Mouse (Mus musculus) mouse trophoblast stem cell (cell line): ENCODE data around the gene Galnt16.

Source experiments
- in situ Hi-C, 2 experiments: fragments of 300-500 bp; cut with MseI, MboI; formaldehyde crosslinking; loops; 2 replicates in 1 of 2; 3 replicates in 1 of 2; pipeline ENCODE4 v1.15.1; 2025

Galnt16 gene

DNA sequence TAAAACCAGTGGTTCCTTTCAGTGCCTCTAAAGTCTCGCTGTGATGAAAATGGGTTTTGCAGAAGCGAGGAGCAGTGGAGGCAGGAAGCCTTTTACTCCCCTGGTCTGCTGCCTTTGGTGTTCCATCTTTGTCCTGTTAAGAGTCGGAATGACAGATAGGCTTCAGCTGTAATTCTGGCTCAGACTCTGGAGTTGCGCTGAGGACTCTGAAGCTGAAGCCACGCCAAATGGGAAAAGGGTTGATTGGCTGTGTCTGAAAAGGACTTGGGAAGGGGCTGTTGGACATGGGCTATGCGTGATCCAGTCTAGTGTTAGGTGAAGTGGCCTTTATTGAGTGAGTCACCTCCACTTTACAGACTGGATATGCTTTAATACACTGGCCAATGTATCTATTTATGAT is 12.6 kb downstream of the Galnt16 start:
- in situ Hi-C loops, result no loop called here

GRCm38 (mm10) chr12:80531585-80531984 is 13.5 kb downstream of the Galnt16 start:
- in situ Hi-C loops, result no loop called here

- in situ Hi-C loops, result no loop called here
Observed at GRCm38 (mm10) chr12:80533876-80534275, 15.8 kb downstream of the Galnt16 start.

GRCm38 (mm10) chr12:80537313-80537712 is 19.2 kb downstream of the Galnt16 start:
- in situ Hi-C loops, result no loop called here

DNA sequence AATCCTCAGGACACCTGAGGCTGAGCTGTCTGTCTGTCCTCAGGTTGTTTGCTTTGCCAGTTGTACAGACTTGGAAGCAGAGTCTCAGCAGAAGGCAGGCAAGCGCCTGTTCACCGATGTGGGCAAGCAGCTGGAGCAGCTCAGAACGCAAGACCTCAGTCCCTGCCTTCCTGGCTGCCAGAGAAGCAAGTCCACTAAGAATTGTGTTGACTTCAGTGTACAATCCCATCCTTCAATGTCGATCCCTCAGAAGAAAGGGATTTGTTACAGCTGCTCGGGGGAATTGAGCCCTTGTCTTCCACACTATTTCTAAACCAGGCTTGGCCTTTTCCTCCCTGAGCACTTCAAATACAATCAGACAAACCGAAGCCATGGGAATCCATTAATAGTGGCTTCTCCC is 20.2 kb downstream of the Galnt16 start:
- in situ Hi-C loops, result no loop called here

DNA sequence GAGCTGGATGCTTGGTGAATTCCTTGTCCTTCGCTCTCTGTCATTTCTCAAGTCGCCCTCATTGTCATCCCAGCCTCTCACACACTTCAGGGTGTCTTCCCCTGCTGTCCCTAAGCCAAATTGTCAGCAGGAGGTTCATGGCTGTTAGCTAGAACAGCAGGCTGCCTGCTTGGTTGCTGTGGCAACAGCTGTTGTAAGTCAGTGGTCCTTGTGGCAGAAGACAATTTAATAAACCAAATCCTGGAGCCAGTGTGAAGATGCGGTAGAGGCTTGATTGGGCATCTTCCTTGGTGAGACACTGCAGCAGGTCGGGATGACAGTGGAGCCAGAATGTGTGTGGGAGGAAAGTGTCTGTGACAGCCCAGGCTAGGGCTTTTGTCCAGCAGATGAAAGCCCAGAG is 27.2 kb downstream of the Galnt16 start:
- in situ Hi-C loops, result no loop called here

DNA sequence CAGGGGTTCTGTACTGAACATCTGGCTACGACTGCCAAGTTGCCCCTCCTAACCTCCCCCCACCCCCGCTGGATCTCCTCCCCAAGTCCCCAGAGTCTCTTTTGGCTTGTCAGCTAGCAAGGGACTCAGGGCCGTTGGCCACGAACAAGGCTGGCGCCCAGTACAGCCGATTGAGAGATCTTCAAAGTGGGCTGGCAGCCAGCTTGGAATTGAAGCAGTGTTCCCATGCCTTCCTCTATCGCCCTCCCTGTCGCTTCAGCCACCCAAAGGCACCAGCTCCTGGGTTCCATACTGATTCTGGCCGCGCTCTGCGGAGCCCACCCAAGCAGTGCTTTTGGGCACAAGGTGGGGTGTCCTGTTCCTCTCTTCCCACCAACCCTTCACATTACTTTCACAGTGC is 31.6 kb downstream of the Galnt16 start:
- in situ Hi-C loops, result no loop called here

DNA sequence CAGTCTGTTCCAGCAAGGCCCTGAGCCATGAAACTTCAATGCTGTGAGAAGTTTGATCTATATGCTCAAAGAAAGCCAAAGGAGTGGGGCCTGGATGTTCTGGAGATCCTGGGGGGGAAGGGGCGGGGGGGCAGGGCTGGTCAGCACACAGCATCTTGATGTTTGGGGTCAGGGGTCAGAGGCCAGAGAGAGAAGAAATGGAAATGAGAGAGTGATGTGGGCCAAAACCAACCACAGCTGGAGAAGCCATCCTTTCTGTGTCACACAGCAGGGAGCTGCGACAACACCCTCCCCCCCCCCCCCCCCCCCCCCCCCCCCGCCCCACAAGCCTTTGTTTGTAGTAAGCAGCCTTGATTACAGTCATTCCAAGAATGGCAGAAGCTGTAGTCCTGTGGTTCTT is 35.1 kb downstream of the Galnt16 start:
- in situ Hi-C loops, result no loop called here

DNA sequence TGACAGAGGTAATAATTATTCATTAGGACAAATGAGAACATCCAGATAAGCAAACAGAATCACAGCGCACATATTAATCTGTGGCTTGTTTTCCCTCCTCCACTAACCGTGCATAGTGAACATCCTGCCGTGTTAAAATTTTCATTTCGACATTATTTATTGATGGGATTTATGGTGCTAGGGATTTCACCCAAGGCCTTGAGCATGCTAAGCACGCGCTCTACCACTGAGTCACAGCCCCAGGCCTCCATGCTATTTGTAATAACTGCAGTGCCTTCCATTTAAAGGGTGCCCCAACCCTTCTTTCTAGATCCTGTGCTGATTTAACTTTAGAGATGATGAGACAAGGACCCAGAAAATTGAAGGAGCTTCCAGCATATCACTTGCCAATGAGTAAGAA is 36.2 kb downstream of the Galnt16 start:
- in situ Hi-C loops, result no loop called here

GRCm38 (mm10) chr12:80561904-80562303 is 43.8 kb downstream of the Galnt16 start:
- in situ Hi-C loops, result no loop called here

DNA sequence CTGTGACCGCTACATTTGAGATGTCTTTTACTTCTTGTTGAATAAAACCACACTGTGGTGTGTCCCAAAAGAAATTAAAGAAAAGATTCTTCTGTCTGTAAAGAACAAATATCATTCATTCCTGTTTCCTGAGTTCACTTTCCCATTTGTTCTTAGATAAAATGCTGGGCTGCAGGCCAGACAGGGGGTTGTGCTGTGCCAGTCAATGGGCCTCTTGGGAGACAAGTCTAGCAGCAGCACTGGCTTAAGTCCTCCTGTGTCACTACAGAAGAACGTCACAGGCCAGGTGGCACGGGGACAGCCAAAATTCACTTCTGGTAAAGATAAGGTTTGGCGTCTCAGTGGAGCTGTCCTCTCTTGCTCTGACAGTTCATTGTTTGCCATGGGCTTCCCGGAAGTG is 44.7 kb downstream of the Galnt16 start:
- in situ Hi-C loops, result no loop called here

DNA sequence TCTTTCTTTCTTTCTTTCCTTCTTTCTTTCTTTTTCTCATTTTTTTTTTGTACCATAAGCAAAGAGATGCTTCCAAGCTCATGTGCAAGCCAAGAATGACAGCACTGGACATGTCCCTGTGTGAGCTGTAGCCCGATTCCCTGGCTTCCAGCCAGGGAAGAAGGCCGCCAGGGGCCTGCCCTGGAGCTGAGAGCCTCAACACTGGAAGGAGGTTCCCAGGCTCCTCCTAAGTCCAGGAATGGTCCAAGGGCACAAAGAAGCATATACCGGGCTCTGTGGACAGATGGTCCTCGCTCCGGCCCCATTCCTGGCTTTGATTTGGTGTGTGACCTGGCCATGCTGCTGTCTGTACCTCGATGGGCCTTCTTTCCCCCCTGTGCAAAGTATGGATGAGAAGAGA is 46.9 kb downstream of the Galnt16 start:
- in situ Hi-C loops, result no loop called here

DNA sequence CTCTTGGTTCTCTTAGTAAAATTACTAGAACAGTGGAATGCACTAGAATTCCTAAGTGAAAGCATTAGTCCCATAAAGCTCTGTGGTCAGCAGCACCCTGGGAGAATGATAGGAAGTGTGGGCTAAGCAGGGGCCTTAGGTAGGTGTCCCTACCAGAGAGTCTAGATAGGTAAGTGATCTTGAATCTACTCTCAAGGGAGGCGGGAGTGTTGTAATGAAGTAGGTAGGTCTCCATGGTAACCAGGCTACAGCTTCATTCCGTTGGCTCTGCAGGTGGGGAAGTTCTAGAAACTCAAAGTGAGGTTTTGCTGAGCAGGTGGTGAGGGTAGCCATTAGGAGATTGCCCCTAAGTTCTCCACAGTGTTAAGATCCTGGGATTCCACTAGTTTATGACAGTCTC is 47.7 kb downstream of the Galnt16 start:
- in situ Hi-C loops, result no loop called here

DNA sequence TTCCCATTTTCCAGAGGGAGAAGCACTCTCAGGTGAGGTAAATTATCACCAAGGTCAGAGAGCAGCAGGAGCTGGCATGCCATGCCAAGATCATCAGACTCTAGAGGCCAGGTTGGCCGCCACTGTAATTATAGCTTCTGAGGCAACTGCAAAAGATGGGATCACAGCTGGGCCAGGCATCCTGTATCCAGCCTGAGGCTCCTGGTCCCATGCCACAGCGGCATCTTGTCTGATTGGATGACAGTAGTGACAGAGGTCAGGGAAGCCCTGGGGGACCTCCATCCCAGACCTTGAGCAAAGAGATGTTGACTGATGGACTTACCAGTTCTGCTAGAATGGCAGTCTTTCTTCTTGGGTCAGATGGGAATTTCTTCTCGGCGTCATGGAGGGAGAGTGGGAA is 48.4 kb downstream of the Galnt16 start:
- in situ Hi-C loops, result no loop called here

DNA sequence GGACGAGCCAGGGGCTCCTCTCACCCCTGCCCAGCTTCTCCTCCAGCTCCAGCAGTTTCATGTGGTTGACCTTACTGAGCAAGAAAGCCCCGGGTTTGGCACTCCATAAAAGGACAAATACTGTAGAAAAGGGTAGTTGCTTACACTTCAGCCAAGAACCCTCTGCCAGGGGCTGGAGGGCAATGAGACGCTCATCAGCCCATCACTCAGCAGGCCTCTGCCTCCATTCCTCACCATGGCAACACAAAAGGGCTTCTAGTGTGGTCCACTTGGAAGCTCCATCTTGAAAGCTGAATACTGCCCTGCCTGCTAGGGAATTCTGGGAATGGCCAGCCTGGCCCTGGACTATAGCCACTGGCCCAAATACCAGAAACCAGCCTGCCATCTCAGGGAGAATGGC is 49.3 kb downstream of the Galnt16 start:
- in situ Hi-C loops, result no loop called here

GRCm38 (mm10) chr12:80569561-80569960 is 51.5 kb downstream of the Galnt16 start:
- in situ Hi-C loops, result no loop called here

GRCm38 (mm10) chr12:80574318-80574717 is 56.2 kb downstream of the Galnt16 start:
- in situ Hi-C loops, result no loop called here

GRCm38 (mm10) chr12:80574825-80575371 is 56.8 kb downstream of the Galnt16 start:
- in situ Hi-C loops, result no loop called here

DNA sequence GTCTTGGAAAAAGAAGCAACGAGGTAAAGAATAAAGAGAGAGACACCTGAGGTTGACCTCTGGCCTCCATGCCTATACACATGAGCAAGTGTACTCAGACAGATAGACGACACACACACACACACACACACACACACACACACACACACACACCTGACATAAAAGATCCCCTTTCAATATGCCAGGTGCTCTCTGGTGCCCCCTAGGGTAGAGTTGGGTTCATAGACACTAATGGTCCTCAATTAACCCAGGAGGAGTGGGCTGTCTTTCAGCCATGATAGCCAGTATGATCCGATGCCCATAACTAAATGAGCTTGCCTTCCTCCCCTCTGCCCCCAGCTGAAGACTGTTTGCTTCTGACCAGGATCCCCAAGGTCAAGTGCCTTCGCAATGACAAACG is 59.0 kb downstream of the Galnt16 start:
- in situ Hi-C loops, result no loop called here

- in situ Hi-C loops, result no loop called here
Observed at GRCm38 (mm10) chr12:80581357-80581756, 63.3 kb downstream of the Galnt16 start.

DNA sequence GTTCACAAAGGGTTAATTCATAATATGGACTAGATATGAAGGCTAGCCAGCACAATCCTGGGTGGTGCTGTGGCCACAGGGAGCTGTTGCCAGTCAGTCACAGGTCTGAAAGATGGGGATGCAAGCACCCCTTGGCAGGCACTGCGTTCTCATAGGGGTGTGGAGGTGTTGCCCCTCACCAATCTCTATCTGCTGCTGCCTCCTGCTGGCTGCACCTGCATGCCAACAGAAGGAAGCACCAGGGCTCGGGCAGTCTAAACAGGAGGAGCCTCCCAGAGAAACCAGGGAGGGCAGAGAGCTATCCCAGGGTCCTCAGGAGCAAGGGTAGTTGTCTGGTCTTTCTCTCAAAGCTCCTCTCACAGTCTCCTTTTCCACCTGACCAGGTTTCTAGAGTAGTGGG is 66.9 kb downstream of the Galnt16 start:
- in situ Hi-C loops, result no loop called here

DNA sequence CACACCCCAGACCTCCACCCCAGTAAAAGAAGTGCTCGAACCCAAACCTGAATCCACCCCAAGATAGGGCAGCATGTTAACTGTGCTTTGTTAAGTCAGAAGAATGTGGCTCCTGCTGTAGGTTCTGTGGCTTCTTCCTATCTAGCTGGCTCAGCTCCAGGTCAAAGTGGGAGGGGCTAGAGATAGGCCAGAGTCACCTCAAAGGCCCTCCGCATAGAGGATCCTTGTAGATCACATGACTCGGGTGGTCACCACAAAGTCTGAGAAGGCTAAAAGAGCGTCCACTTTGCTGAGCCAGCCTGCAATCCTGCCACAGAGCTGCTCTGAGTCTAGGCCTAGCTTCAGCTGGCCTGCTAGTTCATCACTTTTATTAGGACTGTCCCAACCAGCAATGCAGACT is 76.1 kb downstream of the Galnt16 start:
- in situ Hi-C loops, result no loop called here

- in situ Hi-C loops, result no loop called here
Observed at GRCm38 (mm10) chr12:80594781-80595180, 76.7 kb downstream of the Galnt16 start.

- in situ Hi-C loops, result no loop called here
Observed at GRCm38 (mm10) chr12:80595566-80595965, 77.5 kb downstream of the Galnt16 start.

DNA sequence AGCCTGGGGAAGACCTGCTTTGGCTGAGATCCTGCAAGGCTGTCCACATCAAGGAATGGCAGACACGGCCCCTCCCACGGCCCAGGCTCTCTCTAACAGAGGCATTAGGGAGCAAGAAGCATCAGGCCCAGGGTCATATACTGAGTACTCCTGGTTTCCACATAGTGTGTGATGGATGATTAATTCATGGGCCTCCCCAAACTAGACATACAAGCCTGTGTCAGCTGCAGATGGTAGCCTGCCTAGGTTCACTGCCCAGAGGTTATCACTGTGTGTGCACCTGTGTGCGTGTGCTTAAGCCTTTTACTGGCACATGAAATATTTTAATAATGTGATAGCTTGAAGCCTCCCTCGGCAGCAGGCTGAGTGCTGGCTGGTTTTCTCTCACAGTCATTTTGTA is 77.9 kb downstream of the Galnt16 start:
- in situ Hi-C loops, result no loop called here
